Mouse (Mus musculus) layer of hippocampus, postnatal 10 days (tissue): ENCODE data around the gene Aldh3b2. TPM values are rescaled to one million over a fixed set of nuclear protein-coding genes. Genes with fewer than 3 reads are reported as not detected.

ENCODE experiments used
- DNase-seq, 2 experiments: peaks; one replicate each; pipeline ENCODE4 v3.0.0; 2021; ENCODE audit warnings: low spot score in 2 of 2
- total RNA-seq, 2 experiments: library from RNA; stranded (reverse); gene quantifications; 2 replicates each; pipeline ENCODE4 v1.2.3; 2021

The Aldh3b2 gene
- total RNA-seq, 2 experiments from 2014 or later = 1.3 to 1.4 TPM

DNA sequence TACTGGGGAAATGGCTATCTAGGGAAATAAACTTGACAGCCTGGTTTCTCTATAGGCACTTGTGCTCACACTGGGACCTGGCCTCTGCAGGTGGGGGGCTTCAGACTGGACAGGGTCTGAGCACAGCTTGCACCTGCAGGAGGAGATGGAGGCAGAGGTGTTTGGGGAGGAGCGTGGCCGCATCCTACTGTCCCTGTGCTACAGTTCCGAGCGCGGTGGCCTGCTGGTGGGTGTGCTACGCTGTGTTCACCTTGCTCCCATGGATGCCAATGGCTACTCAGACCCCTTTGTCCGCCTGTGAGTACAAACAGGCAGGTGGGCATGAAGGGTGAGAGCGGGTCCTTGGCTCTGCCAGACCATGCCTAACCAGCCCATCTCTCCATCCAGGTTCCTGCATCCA, 33.8 kb downstream of the Aldh3b2 start:
- no peak for DNase-seq

DNA sequence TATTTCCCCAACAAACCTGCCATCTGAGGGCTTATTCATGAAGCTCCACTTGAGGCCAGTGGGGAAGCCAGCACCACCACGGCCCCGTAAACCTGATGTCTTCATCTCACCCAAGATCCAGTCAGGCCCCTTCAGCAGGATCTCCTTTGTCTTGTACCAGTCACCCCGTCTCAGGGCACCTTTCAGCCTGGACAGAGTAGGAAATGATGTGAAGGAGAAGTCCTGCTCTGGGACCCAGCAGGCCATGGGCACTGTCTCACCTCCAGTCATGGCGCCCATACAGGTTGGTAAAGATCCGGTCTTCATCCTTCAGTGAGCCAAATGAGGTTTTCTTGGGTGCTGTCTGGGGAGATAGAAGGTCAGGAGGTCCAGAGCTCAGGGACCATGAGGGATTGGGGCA, 39.0 kb downstream of the Aldh3b2 start:
- no peak for DNase-seq

DNA sequence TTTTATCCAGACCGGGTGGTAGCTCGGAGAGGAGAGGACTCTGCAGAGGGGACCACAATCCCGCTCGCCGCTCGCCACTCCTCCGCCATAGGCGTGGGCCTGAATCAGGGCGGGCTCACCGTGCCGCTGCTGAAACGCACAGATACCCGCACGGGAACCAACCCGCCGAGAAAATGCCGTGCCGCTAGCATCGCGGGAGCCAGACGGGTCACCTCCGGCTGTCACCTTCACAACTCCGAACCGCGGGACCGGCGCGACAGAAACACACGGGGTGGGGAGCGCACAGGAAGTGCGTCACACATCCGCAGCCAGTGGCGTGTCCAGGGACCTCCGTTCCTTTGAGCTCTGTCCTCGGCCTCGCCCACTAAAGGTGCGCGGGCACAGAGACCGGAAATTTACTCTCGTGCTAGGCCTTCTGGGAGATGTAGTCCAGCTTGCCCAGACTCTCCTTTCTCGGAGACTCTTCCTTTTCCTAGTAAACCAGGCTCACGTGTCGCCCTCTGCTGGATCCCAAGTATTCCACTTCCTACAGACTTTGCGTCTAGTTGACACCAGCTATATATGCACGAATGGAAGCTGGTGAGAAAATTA, 40.4 kb downstream of the Aldh3b2 start, which contains the start of gene Ndufv1:
Gene Ndufv1, minus strand, starts transcription at position 375 of the 591 bp plus-strand sequence.
- DNase-seq = peak; percentile 94 to 95

DNA sequence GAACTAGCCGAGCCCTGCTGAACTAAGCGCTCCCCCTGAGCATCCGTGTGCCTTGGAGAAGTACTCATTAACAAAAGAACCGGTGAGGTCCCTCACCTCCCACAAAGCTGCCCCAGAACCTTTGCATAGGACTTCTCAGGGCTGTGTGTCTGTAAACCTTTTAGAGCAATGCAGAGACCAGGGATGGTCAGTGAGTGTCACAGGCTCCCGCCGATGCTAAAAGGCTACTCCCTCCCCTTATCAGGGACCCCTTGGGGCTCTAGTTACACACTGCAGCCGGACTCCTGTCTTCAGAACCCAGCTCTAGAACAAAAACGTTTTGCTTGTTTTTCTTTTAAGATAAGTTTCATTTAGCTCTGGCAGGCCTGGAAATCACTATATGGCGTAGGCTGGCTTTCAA, 40.9 kb downstream of the Aldh3b2 start:
- DNase-seq = peak in 1 of 2 experiments; percentile 25

GRCm38 (mm10) chr19:4014802-4015201, 42.7 kb downstream of the Aldh3b2 start:
- DNase-seq = no peak

DNA sequence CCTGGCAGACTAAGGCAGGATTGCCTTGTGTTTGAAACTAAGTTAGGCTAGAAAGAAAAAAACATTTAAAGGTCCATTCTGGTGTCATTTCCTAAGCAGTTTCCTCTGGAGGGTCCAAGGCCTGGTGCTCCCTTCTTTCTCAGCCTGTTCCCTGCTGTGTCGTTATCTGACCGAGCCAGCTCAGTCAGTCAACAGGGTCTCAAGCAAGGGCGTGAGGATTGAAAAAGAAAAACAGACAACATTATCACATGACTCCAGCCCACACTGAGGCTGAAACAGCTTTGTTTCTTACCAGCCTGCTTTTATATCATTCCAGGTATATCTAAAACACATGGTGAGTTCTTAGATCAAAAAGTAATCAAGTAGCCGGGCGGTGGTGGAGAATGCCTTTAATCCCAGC, 43.5 kb downstream of the Aldh3b2 start:
- no peak for DNase-seq

DNA sequence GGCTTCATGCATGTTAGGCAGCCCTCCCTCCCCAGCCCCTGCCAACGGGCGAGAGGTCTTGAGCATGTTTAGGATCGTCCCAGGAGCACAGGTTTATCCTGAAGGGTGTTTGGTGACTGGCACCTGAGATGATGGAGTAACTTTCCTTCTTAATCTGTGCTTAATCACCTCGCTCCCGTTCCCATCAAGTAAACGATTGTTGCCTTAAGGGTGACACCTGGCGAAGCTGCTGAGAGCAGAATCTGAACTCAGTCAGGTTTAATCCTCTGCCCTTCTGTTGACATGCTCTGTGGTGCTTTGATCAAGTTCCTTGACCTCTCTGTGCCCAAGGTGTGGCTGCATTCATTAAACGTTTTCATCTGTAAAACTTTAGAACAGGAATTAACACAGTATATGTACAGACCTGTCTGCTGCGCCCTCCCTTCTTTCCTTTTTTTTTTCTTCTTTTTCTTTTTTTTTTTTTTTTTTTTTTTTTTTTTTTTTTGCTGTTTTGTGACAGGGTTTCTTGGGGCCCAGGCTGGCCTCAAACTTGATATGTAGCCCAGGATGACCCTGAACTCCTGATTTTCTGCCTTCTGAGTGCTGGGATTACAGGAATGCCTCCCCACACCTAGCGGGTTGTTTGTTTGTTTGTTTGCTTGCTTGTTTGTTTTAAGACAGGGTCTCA, 45.9 kb downstream of the Aldh3b2 start:
- DNase-seq = no peak

DNA sequence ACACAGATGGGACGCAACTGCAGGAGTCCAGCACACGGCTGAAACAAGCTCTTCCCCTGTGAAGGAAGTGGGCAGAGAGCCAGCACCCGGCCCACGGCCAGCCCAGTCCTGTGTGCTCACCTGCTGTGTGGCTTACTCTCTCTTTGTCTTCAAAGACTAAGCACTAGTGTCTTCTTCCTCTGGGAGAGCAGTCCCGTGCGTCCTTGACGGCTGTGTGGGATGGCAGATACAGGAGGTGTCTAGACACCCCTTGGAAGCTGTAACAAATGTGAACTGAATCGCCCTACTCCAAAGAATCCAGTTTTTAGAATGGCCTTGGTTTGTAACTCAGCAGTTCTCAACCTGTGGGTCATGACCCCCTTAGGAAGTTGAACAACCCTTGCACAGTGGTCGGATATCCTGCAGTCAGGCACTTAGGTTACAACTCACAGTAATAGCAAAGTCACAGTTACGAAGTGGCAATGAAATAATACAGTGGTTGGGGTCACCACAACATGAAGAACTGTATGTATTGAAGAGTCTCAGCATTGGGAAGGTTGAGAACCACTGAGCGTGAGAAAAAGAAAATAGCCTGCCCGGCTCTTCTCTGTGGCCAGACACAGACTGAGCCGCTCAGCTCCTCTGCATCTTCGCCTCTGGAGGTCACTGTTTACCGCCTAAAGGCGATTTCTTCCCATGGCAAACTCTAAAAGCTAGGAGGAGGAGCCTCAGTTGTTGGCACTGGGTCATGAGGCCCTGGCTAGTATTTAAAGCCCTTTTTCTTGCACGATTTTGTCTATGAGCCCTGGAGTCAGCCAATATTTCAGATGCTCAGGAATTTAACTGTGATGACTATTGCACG, 46.8 kb downstream of the Aldh3b2 start:
- DNase-seq = peak; percentile 77 to 83

DNA sequence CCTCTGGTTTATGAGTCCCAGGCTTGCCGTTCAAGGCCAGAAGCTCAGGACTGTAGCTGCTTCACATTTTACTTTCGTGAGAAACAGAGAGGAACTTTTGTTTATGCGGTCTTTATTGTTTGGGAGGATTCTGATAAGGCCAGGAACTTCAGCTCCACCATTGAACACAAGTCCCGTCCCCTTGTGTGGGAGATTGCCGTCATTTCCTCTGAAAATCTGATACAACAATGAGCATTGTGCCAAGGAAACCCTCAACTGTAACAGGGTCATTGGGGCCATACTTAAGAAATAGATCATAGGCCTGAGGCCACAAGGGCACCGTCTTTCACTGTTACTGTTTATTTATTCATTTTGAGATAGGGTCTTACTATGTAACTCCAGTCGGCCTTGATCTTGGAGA, 51.1 kb downstream of the Aldh3b2 start:
- DNase-seq = no peak

DNA sequence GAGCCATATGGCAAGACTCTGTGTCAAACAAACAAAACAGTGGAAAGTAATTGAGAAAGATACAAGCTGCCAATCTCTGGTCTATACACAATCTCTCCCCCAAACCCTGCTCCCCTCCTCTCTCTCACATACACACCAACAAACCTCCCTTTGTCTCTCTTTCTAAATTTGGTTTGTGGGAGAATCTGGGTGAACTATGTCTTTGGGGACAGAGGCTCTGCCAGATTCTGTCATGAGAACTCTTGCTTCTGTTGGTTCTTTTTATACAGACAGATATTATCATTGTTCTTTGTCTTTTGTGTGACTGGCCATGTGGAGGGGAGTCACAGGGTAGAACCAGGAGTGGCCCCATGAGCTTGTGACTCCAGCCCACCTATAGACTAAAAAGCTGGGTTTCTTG, 55.4 kb downstream of the Aldh3b2 start:
- DNase-seq = no peak

Other genes starting within 250 kb of the Aldh3b2 start
- gene Kmt5b, start 204.9 kb upstream of the Aldh3b2 start, total RNA-seq = 10 to 100 TPM; 72.9 to 76.9 TPM
- gene Chka, start 120.6 kb upstream of the Aldh3b2 start, total RNA-seq = 100 to 1,000 TPM in 1 of 2 experiments, 10 to 100 TPM in 1; 98.1 to 104 TPM
- gene Tcirg1, start 65.2 kb upstream of the Aldh3b2 start, total RNA-seq = 10 to 100 TPM; 19.1 to 26.0 TPM
- 100 to 1,000 TPM; 134 to 139 TPM for gene Ndufs8, start 59.6 kb upstream of the Aldh3b2 start, total RNA-seq
- 1 to 10 TPM; 1.3 to 1.7 TPM for gene Aldh3b1, start 42.5 kb upstream of the Aldh3b2 start, total RNA-seq
- gene Unc93b1, start 37.1 kb upstream of the Aldh3b2 start, total RNA-seq = 10 to 100 TPM; 13.9 to 20.7 TPM
- gene Aldh3b3, start 13.7 kb upstream of the Aldh3b2 start, total RNA-seq = not detected
- gene Acy3, start 14.2 kb downstream of the Aldh3b2 start, total RNA-seq = 1 to 10 TPM; 1.9 to 2.2 TPM
- gene Tbx10, start 20.4 kb downstream of the Aldh3b2 start, total RNA-seq = not detected
- gene Nudt8, start 28.3 kb downstream of the Aldh3b2 start, total RNA-seq = 1 to 10 TPM; 9.0 to 9.4 TPM
- 1 to 10 TPM; 1.7 TPM for gene Gm49405, start 28.3 kb downstream of the Aldh3b2 start, total RNA-seq
- gene Doc2g, start 31.0 kb downstream of the Aldh3b2 start, total RNA-seq = 1 to 10 TPM; 2.9 to 3.3 TPM
- 100 to 1,000 TPM; 197 to 207 TPM for gene Ndufv1, start 40.5 kb downstream of the Aldh3b2 start, total RNA-seq
- gene Gstp1, start 65.7 kb downstream of the Aldh3b2 start, total RNA-seq = 100 to 1,000 TPM; 263 to 285 TPM
- gene Gstp2, start 73.7 kb downstream of the Aldh3b2 start, total RNA-seq = 10 to 100 TPM; 18.5 to 23.6 TPM
- not detected for gene Gstp3, start 87.2 kb downstream of the Aldh3b2 start, total RNA-seq
- not detected for gene Cabp2, start 109.2 kb downstream of the Aldh3b2 start, total RNA-seq
- gene Cdk2ap2, start 124.9 kb downstream of the Aldh3b2 start, total RNA-seq = 10 to 100 TPM; 21.5 to 23.6 TPM
- gene Pitpnm1, start 127.7 kb downstream of the Aldh3b2 start, total RNA-seq = 100 to 1,000 TPM; 178 to 201 TPM
- 10 to 100 TPM; 74.6 to 76.5 TPM for gene Aip, start 153.5 kb downstream of the Aldh3b2 start, total RNA-seq
- not detected for gene Gpr152, start 167.5 kb downstream of the Aldh3b2 start, total RNA-seq
- gene Cabp4, start 171.7 kb downstream of the Aldh3b2 start, total RNA-seq = under 1 TPM in 1 of 2 experiments, not detected in 1; 0.30 TPM
- 10 to 100 TPM; 82.0 to 88.5 TPM for gene Coro1b, start 176.3 kb downstream of the Aldh3b2 start, total RNA-seq
- 1 to 10 TPM; 1.3 to 2.5 TPM for gene Ptprcap, start 181.3 kb downstream of the Aldh3b2 start, total RNA-seq
- 10 to 100 TPM; 31.6 to 39.9 TPM for gene Rps6kb2, start 191.0 kb downstream of the Aldh3b2 start, total RNA-seq
- gene Carns1, start 203.2 kb downstream of the Aldh3b2 start, total RNA-seq = 1 to 10 TPM; 3.0 to 3.6 TPM
- gene Tbc1d10c, start 219.0 kb downstream of the Aldh3b2 start, total RNA-seq = 1 to 10 TPM; 1.6 to 2.1 TPM
- gene Ppp1ca, start 219.7 kb downstream of the Aldh3b2 start, total RNA-seq = 100 to 1,000 TPM; 295 to 307 TPM
- 1 to 10 TPM; 8.0 to 8.9 TPM for gene Rad9a, start 229.3 kb downstream of the Aldh3b2 start, total RNA-seq
- under 1 TPM; 0.36 to 0.75 TPM for gene Clcf1, start 241.9 kb downstream of the Aldh3b2 start, total RNA-seq
- gene AC109138.7, start 242.0 kb downstream of the Aldh3b2 start, total RNA-seq = not detected